ENCODE assay signal across 15 mouse cellular contexts in the genomic region with DNA sequence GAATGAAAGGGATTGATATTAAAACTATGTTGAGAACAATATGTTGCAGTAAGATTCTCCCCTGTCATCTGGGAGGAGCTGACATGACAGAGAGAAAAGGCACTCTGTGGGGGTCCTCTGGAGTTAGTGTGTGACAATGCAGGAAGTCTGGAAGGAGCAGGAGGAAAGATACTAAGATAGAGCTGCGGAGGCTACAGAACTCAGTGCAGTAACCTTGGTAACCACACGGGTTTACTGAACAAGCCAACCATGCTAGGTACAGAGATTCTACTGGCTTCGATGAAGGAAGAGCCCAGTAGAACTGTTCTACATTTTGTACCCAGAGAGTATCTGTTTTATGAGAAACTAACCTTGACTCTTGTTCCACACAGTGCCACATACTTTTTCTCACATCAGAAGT.
"Had no signal": no experiment of that assay in that cellular context is flagged by ENCODE, and none has a peak within 500 bp of the region (broad histone marks: within the 10 kb centered on the region; RNA-seq: fewer than 3 reads in every experiment).

No protein-coding gene starts in this region.

- DNase-seq: kidney, adult 9 months; kidney, postnatal 36 days; layer of hippocampus, adult 9-11 months; layer of hippocampus, postnatal 36 days; lung, adult 18-20 months; retina, postnatal 1 day; right cerebral cortex, postnatal 4 days; spleen, adult 18-20 months; thymus, adult 18-20 months; thymus, postnatal 14 days had no signal

- H3K4me1 ChIP-seq: midbrain, embryonic 15.5 days had no signal

- H3K4me2 ChIP-seq: limb, embryonic 13.5 days; midbrain, embryonic 15.5 days; neural tube, embryonic 13.5 days had no signal

- H3K27ac ChIP-seq: kidney, postnatal 0 days; limb, embryonic 13.5 days; liver, embryonic 14.5 days; midbrain, embryonic 15.5 days; neural tube, embryonic 13.5 days had no signal

- ATAC-seq: midbrain, embryonic 15.5 days had no signal

- H3K36me3 ChIP-seq: limb, embryonic 13.5 days; midbrain, embryonic 15.5 days; neural tube, embryonic 13.5 days had no signal

- H3K27me3 ChIP-seq: limb, embryonic 13.5 days; midbrain, embryonic 15.5 days; neural tube, embryonic 13.5 days had no signal

- H3K9ac ChIP-seq: limb, embryonic 13.5 days; liver, embryonic 14.5 days; midbrain, embryonic 15.5 days; neural tube, embryonic 13.5 days had no signal

- H3K4me3 ChIP-seq: limb, embryonic 13.5 days; midbrain, embryonic 15.5 days; neural tube, embryonic 13.5 days had no signal

- H3K9me3 ChIP-seq: limb, embryonic 13.5 days; midbrain, embryonic 15.5 days; neural tube, embryonic 13.5 days had no signal
